Mouse (Mus musculus) right cerebral cortex, adult 18-20 months (tissue): ENCODE results near the gene Fam149b.
"Not testable (repeated sequence)": the region's sequence is repeated elsewhere in the genome, so short reads cannot be mapped to it uniquely, and the experiment has no call there.

Experiments
- DNase-seq: peaks from one replicate; pipeline ENCODE4 v3.0.0; 2022; ENCODE audit warnings: mixed read lengths

Gene Fam149b

DNA sequence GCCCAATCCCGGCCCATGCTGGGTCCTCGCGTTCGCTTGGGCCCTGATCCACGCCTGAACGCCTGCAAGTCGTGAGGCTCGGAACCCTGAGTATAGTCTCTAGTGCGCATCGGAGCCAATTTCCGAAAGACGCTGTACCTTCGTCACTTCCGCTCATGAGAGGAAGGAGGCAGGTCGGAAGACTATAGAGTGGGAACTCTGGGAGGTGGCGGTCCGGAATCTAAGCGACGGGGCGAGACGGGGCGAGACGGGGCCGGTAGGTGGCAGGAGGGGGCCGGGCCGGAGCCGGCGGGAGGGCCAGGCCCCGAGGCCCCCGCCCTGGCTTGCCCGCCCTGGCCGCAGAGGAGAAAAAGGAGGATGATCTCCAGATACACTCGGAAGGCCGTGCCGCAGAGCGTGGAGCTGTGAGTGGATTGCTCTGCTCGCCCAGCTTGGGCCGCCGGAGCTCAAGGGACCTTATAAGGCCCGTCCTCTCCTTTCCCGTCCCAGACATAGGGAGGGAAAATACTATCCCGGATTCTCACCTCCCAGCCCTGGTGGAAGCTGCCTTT lies at the start of gene Fam149b, which contains the start of gene Ecd:
Gene Fam149b (plus strand): TSS at position 172 of the 551 bp plus-strand sequence.
Gene Ecd (minus strand): TSS at position 131 of the 551 bp plus-strand sequence.
- DNase-seq: peak; percentile 92

DNA sequence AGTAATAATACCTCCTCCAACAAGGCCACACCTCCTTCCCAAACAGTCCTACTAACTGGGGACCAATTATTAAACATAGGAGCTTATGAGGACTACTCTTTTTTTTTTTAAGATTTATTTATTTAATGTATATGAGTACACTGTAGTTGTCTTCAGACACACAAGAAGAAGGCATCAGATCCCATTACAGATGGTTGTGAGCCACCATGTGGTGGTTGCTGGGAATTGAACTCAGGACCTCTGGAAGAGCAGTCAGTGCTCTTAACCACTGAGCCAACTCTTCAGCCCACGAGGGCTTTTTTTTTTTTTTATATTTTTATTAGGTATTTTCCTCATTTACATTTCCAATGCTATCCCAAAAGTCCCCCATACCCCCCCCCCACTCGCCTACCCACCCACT lies 42.9 kb upstream of the Fam149b start:
- not testable (repeated sequence) for DNase-seq

DNA sequence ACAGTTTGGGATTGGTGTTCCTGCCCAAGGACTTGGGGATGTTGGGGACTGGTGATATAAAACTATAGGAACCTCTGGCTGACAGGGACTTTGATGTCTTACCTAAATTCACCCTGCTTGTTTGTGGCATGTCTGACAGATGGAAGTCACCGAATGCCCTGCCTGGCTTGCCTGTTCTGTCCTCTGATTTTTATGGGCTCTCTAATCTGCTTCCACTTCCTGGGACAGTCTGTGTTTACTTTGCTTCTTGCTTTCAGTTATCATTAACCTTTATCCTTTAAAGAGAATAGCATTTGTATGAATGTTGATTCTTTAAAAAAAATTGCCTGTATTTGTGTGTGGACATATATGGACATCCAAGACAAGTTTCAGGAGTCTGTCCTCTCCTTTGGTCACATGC lies 32.8 kb upstream of the Fam149b start:
- no peak for DNase-seq

DNA sequence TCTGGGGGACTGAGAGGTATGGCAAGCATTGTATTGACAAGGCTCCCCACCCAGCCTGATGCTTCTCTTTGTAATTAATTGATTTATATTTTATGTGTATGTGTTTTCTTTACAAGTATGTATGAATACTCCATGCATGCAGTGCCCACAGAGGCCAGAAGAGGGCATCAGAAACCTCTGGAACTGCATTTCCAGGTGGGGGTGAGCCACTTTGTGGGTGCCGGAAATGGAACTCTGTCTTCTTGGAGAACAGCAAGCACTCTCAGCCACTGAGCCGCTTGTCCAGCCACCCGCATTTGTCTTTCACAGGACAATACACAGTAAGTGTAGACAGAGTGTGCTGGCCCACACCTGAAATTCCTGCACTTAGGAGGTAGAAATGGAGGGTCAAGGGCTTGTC lies 28.5 kb upstream of the Fam149b start:
- DNase-seq: peak; percentile 28

DNA sequence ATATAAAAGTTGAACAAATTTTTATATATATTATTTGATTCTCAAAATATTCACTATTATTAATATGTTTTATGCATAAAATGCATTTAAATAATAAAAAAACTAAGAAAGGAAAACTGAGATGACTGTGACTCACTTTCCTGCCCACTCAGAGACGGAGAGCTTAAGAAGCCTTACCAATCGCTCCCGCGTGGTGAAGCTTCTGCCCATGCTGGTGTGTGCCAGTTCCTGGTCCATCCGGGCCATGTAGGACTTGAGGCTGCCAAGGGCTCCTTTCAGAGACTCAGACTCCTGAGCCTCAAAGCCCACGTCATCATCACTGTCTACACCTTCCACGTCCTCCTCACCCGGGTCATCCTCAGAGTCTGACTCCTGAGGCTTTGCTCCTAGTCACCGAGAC lies 23.8 kb upstream of the Fam149b start:
- peak; percentile 46 for DNase-seq

DNA sequence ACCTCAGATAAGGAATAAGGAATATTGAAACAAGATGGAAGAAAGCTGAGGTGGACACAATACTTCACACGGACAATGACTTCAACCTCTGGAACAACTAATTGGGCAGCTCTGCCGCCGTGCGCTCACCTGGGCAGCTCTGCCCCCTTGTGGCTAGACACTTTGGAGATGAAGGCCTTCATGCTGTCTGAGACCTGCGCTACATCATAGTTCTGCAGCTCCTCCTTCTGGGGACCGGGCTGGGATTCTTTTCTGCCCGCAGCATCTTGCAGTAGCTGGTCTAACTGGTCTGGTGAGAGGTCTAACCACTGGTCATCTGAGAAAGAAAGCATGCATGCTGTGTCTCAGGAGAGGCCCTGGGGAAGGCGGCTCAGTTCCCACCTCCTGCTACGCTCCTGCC lies 19.5 kb upstream of the Fam149b start:
- no peak for DNase-seq

DNA sequence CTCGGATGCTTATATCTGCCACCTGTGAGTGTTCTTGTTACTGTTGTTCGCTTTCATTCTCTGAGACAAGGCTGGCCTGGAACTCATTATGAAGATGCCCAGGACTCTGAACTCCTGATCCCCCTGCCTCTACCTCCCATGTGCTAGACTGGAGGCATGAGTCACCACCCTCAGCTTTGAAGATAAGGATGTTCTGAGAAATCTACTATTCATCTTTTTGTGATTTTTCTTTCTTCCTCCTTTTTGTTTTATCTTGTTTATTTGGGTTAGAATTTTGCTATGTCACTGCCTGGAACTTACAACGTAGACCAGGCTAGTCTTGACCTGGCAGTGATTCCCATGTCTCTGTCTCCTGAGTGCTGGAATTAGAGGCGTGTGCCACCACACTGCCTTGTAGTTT lies 16.6 kb upstream of the Fam149b start:
- no peak for DNase-seq

DNA sequence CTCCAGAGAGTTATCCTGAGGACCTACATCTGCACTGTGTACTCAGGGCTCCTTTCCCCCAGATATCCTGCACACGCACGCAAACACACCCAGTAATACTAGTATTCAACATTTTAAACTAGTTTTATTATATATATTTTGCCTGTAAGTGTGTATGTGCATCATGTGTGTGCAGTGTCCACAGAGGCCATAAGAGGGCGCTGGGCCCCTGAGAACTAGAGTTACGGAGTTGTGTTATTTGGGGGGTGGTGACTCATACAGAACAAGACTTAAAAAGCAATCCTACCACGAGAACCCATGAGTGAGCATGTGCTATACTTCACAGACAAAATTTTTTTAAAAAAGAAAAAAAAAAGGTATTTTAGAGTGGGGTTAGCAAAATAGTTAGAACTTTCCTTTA lies 8.5 kb upstream of the Fam149b start:
- DNase-seq: no peak

DNA sequence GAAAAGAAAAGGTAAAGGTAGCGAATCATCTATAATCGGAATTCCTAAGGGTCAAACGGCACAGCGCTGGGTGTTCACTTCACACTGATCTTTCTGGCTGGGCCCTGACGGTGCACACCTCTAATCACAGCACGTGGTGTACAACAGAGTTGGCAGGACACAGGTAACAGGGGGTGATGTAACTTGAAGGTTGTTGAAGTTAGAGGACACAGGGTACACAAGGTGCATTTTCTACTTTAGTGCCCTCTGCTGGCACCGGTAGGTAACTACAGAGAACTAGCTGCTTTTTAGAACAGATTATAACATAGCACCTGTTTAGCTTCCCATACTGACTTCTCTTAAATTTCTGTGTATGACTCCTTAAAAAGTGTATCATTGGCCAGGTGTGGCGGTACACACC lies 7.8 kb upstream of the Fam149b start:
- no peak for DNase-seq

DNA sequence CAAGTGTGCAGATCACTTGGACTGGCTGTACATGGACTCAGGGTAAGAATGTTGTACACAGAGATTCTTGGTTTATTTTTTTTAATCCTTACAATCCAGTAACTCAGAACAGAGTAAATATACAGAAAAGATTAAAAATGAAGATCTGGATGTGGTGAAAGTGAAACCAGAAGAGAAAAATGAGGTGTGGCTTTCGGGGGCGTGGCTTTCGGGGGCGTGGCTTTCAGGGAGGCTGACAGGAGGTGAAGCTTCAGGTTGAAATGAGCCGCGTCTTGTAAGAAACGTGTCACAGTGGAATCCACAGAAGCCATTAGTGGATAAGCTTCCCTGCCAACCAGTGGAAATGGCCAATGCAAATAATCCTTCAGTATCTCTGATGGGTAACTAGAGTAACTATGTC lies 7.1 kb upstream of the Fam149b start:
- no peak for DNase-seq

DNA sequence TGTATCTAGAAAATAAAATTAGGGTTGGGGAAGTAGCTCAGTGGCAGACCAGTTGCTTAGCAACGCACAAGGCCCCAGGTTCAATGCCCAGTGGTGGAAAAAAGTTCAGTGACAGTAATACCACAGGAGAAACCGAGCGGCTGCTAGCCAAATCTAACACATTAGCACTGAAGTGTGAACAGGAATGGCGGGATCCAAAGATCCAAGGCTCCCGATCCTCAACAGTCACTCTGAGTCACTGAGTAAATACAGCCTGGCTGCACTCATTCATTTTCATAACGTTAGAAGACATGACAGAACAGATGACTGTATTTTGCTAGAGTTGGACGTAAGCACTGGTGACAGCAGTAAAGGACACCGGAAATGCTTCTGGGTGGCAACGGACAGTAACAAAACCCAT lies 2.1 kb upstream of the Fam149b start:
- DNase-seq: peak; percentile 11

DNA sequence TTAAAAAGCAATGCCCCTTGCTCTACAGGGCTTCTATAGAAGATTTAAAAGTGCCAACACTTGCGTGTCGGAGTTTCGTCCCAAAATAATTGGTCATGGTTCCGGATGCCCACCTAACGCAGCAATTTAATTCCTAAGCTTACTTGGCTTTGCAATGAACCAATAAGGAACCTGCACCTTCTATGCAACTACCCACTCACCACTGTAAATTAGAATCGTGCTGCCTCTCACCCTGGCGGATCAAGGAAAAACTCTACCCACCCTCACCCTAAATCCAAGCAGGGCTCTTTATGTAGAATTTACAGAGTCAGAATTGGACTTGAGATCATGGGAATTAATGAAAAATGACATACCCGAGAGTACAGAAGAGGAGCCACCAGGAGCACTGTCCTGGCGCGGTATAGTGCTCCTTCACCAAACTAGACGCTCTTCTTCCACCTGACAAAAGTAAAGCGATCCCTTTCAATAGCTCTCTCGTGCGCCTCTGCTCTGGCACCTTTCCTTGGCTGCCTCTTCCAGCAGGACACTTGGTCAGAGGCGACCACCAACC lies 446 bp upstream of the Fam149b start:
- DNase-seq: no peak

DNA sequence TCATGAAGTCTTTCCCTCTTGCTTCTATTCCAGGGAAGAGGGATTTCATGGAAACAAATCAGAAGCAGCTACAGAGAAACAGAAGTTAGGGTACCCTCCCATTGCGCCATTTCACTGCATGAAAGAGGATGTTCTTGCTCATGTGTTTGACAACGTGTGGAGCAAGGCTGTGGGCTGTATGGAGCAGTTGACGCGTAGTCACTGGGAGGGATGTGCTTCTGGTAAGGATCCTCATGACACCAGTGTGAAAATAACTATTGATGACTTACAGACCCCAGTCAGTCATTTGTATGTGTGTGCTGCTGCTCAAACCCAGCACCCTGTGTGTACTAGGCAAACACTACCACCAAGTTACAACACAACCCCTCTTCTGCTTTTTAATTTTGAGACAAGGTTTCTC lies 15.3 kb downstream of the Fam149b start:
- DNase-seq: no peak

DNA sequence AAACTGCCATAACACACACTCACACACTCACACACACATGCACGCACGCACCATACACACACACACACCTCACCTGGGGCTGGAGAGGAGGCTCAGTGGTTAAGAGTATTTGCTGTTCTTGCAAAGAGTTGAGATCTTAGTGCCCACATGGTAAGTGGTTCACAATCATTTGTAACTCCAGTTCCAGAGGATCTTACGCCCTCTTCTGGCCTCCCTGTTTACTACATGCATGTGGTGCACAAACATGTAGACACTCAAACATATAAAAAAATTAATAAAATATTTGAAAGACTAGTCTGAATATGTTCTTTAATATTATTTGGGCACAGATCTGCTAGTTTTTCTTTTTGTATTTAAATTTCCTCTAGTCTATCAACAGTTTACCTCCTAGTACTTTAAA lies 20.3 kb downstream of the Fam149b start:
- DNase-seq: no peak

DNA sequence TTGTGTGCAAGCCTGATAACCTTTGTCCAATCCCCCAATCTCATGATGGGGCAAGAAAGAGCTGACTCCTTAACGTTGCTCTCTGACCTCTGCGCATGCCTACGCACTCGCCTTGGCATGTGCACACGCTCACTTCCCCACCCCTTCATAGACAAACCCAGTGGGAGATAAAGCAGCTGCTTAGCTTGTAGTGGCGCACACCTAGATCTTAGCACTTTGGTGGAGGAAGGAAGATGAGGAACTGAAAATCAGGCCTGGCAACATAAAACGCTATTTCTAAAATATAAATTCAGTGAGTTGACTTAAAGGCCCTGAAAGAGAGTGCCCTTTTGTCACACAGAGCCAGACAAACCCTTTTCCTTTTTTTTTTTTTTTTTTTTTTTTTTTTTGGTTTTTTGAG lies 22.8 kb downstream of the Fam149b start:
- DNase-seq: no peak

DNA sequence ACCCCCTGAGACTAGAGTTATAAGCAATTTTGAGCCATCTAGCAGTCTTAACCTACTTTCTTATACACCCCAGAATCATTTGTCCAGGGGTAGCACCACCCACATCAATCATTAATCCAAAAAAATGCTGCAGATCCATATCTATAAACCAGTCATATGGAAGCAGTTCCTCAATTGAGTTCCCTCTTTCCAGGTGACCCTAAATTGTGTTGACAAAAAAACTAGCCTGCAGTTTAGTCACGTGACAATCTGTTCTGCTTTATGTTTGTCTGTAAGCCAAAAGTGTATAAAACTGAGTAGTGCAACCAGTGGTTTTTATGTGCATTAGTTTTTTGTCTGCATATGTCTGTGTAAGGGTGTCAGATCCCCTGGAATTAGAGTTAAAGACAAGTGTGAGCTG lies 23.9 kb downstream of the Fam149b start:
- no peak for DNase-seq

DNA sequence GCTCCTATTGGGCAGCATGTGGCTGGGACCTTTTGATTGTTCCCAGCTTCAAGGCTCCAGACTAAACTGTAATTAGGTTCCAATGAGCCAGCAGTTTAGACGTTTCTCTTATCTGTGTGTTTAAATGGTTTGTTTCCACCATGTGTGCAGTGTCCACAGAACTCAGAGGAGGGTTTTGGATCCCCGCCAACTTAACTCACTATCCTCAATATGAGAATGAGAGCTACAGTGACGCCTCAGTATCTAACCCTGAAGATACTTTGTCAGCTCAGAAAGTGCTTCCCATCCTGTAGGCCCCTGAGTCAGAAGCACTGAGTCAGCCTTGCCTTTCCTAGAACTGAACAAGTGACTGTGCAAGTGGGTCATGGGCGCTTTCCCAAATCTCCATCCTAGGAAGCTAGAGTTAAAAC lies 29.2 kb downstream of the Fam149b start:
- DNase-seq: peak; percentile 33

DNA sequence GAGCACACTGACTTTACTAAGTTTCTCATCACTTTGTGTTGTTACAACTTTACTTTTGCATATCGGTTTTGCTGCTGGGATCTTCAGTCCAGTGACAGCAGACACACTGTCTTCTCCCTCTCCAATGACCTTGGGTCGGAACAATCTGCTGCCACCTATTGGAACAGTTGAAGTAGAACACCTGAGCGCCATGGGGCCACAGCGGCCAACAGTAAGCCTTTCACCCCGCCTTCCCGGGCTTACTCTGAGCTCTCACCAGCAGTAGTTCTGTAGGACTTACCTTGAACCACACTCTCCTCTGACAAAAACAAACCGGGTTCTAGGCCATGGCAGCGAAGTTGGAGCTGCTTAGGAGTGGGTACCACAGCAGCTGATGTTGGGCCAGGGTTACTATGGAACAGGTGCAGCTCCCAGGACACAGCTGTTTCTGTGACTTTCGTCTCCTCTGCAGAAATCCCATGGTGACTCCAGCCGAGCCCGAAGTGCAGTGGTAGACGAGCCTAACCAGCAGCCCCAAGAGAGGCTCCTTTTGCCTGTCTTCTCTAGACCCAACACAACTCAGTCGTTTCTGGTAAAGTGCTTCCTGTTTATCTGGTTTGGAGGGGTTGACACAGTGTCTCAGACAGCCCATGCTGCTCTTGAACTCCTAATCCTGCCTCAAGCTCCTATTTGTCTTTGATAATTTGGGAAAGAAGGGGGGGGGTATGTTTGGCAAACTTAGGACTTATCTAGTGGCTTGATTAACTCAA lies 30.5 kb downstream of the Fam149b start:
- no peak for DNase-seq

DNA sequence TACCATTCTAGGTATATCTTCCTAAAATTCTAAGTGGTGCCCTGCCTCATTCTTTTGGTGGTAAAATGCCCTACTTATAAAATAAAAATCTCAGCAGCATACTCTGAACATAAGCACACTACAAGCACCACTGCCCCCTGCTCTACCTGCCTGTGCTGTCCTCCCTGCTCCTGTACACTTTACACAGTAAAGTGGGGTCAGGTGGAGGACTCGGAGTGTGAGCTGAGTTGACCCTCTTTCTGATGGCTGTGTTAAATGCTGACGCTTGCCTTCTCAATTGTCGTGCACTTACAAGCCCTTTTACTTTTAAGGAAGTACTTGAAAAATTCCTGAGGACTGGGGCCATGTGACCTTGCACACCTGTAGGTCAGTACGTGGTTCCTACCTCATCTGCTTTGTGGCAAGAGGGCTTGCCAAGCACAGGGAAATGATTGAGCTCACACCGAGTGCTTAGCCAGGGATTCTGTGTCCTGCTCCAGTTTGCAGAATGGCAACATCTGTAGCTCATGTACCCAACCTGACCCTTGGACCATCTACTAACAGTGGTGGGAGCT lies 31.2 kb downstream of the Fam149b start:
- DNase-seq: no peak

DNA sequence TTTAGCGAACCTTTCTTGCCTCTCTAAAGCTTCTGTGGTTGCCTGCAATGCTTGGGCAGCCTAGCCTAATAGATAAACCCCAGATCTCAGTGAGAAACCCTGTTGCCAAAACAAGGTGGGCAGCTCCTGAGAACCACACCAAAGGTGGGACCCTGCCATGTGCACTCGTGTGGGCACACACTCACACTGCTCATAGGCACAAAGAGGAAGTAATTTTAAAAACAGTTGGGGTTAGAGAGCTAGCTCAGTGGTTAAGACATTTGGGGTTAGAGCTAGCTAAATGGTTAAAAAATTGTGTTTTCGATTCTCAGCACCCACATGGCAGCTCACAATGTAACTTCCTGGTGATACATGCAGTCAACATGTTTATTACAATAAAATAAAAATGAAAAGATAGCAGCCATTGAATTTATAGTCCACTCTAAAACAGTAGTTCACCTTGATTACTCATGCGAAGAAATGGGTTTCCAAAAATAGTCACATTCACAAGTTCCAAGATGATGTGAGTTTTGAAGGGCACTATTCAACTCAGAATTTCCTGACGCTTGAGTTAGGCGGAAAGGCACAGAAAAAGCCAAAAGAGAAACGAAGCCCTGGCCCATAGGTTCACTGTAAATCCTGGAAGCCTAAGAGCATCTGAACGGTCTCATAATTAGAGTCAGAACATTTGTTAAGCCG lies 31.9 kb downstream of the Fam149b start:
- no peak for DNase-seq

DNA sequence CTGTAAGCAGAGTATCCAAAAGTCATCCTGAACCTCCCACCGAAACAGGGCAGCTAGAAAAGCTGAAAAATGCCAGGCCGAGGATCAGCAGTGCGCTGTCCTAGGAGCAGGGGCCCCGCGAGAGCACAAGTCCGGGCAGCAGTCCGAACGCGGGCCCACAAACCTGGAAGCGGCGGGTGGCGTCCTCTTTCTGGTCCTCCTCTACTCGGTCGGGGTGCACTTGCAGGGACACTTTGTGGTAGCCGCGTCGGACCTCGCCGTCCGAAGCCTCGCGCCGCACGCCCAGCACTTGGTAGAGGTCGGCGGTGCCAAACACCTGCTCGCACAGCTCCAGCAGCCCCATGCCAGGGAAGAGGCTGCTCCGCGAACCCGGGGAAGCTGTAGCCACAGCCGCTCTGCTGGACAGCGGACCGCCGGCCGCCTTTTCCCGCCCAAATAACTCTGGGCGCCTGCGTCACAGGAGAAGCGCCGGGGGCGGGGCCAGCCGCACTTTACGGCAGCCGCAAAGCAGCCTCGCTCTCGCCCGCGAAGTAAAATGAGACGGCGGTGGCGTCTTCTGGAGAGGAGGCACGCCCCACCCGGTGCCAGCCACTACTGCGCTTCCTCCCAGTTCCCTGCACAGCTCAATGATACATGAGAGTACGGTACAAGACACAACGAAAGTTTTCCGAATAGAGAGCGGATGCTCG lies 40.6 kb downstream of the Fam149b start, which contains the start of gene Dnajc9:
Gene Dnajc9 (minus strand): TSS at position 470 of the 689 bp plus-strand sequence.
- DNase-seq: peak; percentile 96

DNA sequence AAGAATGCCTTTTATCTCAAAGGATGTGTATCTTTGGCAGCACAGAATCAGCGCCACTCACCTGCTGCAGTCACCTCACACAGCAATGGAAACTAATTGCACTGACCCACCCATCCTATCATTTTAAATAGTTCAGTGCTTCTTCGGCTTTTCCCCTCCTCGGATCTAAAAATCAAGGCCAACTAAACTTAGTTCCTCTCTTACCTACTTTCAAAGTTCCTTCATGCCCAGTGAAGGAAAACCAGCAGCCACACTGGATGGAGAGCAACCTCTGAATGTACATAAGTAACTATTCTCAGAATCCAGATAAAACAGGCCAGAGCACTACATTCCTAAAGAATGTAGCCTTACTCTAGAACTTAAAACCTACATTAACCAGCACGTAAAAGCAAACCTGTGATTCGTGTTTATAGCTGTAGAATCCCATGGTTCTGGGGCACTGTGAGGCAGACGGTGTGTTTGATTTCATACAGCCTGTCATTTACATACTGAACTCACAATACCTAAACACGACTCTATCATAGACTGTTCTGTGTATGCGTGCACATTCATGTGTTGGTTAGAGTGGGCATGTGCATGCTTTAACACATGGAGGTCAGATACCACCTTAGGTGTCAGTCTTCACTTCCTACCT lies 41.6 kb downstream of the Fam149b start:
- DNase-seq: no peak
